Mouse (Mus musculus): ENCODE measurements around the gene Vmn2r26. TPM values are rescaled to one million over a fixed set of nuclear protein-coding genes. Genes with fewer than 3 reads are reported as not detected.
"Not testable (repeated sequence)": the region's sequence is repeated elsewhere in the genome, so short reads cannot be mapped to it uniquely, and the experiment has no call there.

Gene Vmn2r26
- polyA plus RNA-seq (2014; fragmentation: Nextera tagmentation; extraction: Ambion mirVana), result not detected in 2 replicates

GRCm38 (mm10) chr6:124024268-124024667, at the start of gene Vmn2r26:
Gene Vmn2r26 (plus strand): TSS chr6:124024568.
- H3K4me2 ChIP-seq (ENCODE audit: low read length); ATAC-seq; H3K27ac ChIP-seq (ENCODE audit: low read depth, low read length); H3K4me3 ChIP-seq (ENCODE audit: low read depth, low read length); H3K36me3 ChIP-seq (ENCODE audit: control insufficient read depth, insufficient read depth, low read length); DNase-seq (ENCODE audit: low spot score); H3K9me3 ChIP-seq (replicated peaks; ENCODE audit: control insufficient read depth, low read length); H3K4me1 ChIP-seq (ENCODE audit: control insufficient read depth, insufficient read depth, low read length); H3K27me3 ChIP-seq (replicated peaks; ENCODE audit: control insufficient read depth, insufficient read depth, low read length); H3K9ac ChIP-seq (ENCODE audit: low read length): not testable (repeated sequence)
- WGBS, result 79% methylated on average over 1 of the region's 1 CpGs

DNA sequence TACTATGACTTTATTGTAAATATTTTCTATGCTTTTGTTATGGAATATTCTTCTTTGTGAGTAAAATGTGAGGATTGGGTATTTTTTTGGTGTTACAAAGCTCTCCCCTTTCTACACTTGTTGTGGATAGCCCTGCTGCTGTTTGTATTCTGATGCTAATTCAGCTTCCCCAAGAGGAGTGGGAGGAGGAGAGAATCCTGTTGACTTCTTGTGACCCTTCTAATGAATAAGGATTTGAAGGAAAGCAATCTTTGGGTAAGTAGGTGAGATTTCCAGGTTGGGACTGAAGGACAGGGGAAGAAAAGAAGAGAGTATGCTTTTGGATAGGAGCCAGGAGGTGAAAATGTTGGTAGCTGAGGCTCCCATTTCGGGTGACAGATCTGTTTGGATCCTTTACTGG, 3.5 kb upstream of the Vmn2r26 start:
- Histone ChIP-seq H3K4me3 (ENCODE audit: low read depth, low read length) (no peak overlapping the region), H3K9ac (ENCODE audit: low read length) (no peak overlapping the region), H3K27ac (ENCODE audit: low read depth, low read length) (no peak overlapping the region), H3K4me1 (ENCODE audit: control insufficient read depth, insufficient read depth, low read length) (no peaks in the 10 kb centered on the region), H3K27me3 (replicated peaks; ENCODE audit: control insufficient read depth, insufficient read depth, low read length) (no peaks in the 10 kb centered on the region), H3K9me3 (replicated peaks; ENCODE audit: control insufficient read depth, low read length) (no peaks in the 10 kb centered on the region), H3K36me3 (ENCODE audit: control insufficient read depth, insufficient read depth, low read length) (no peaks in the 10 kb centered on the region), H3K4me2 (ENCODE audit: low read length) (no peak overlapping the region)
- ATAC-seq (no peak), DNase-seq (ENCODE audit: low spot score) (no peak)
- WGBS, result 34% methylated on average over 1 of the region's 1 CpGs

- no peaks in the 10 kb centered on the region for H3K27me3 ChIP-seq (replicated peaks; ENCODE audit: control insufficient read depth, insufficient read depth, low read length)
- H3K4me1 ChIP-seq (ENCODE audit: control insufficient read depth, insufficient read depth, low read length), result no peaks in the 10 kb centered on the region
- no peak overlapping the region for H3K4me3 ChIP-seq (ENCODE audit: low read depth, low read length)
- H3K9me3 ChIP-seq (replicated peaks; ENCODE audit: control insufficient read depth, low read length), result no peaks in the 10 kb centered on the region
- ATAC-seq (no peak), DNase-seq (ENCODE audit: low spot score) (no peak)
- no peak overlapping the region for H3K27ac ChIP-seq (ENCODE audit: low read depth, low read length)
- no peak overlapping the region for H3K4me2 ChIP-seq (ENCODE audit: low read length)
- H3K36me3 ChIP-seq (ENCODE audit: control insufficient read depth, insufficient read depth, low read length), result no peaks in the 10 kb centered on the region
- H3K9ac ChIP-seq (ENCODE audit: low read length), result no peak overlapping the region
Measured at GRCm38 (mm10) chr6:124048388-124048787, 24.0 kb downstream of the Vmn2r26 start.

DNA sequence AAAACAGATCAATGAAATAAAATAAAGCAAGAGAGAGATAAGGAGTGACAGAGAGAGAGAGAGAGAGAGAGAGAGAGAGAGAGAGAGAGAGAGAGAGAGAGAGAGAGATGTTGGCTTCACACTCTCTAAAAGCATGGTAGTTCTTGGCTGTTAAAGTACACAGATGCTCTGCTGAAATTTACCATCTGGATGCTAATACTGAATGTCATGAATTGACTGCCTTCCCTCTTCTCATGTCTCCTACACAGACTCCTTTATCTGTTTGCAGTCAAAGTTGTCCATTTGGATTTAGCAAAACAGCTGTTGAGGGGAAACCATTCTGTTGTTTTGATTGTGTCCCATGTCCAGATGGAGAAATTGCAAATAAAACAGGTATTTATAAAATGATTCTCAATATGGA, 29.2 kb downstream of the Vmn2r26 start:
- H3K27ac ChIP-seq (ENCODE audit: low read depth, low read length); H3K36me3 ChIP-seq (ENCODE audit: control insufficient read depth, insufficient read depth, low read length); H3K27me3 ChIP-seq (replicated peaks; ENCODE audit: control insufficient read depth, insufficient read depth, low read length); H3K9me3 ChIP-seq (replicated peaks; ENCODE audit: control insufficient read depth, low read length); H3K9ac ChIP-seq (ENCODE audit: low read length); H3K4me1 ChIP-seq (ENCODE audit: control insufficient read depth, insufficient read depth, low read length); H3K4me2 ChIP-seq (ENCODE audit: low read length); ATAC-seq; H3K4me3 ChIP-seq (ENCODE audit: low read depth, low read length): not testable (repeated sequence)
- DNase-seq (ENCODE audit: low spot score), result peak; percentile 57

DNA sequence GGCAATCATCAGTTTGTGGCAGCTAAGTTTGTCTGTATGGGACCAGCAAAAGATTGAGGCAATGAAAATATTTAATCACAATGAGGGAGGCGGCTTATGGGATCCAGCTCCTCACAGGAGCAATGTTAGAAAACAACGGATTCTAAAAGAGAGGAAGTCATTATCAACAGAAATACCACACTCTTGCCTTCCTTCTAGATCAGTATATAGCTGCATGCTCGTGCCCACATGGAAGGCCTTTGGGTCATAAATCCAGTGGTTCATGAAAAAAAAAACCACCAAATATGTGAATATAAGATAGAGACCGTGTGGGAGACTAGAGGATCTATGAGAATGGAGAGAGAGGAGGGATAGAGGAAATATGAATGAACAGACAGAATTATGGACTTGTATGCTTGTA, 78.0 kb downstream of the Vmn2r26 start:
- H3K4me3 ChIP-seq (ENCODE audit: low read depth, low read length), result no peak overlapping the region
- no peak for ATAC-seq
- no peaks in the 10 kb centered on the region for H3K27me3 ChIP-seq (replicated peaks; ENCODE audit: control insufficient read depth, insufficient read depth, low read length)
- H3K4me1 ChIP-seq (ENCODE audit: control insufficient read depth, insufficient read depth, low read length), result no peaks in the 10 kb centered on the region
- no peaks in the 10 kb centered on the region for H3K36me3 ChIP-seq (ENCODE audit: control insufficient read depth, insufficient read depth, low read length)
- H3K9me3 ChIP-seq (replicated peaks; ENCODE audit: control insufficient read depth, low read length), result no peaks in the 10 kb centered on the region
- H3K4me2 ChIP-seq (ENCODE audit: low read length), result no peak overlapping the region
- no peak overlapping the region for H3K9ac ChIP-seq (ENCODE audit: low read length)
- no peak for DNase-seq (ENCODE audit: low spot score)
- H3K27ac ChIP-seq (ENCODE audit: low read depth, low read length), result no peak overlapping the region
- WGBS, result 79% methylated on average over 4 of the region's 4 CpGs

Other genes starting within 250 kb of the Vmn2r26 start
- not detected in 2 replicates for gene Vmn2r24, start 245.7 kb upstream of the Vmn2r26 start, polyA plus RNA-seq (2014; fragmentation: Nextera tagmentation; extraction: Ambion mirVana)
- not detected in 2 replicates for gene Vmn2r25, start 171.1 kb upstream of the Vmn2r26 start, polyA plus RNA-seq (2014; fragmentation: Nextera tagmentation; extraction: Ambion mirVana)
- gene Vmn2r27, start 207.3 kb downstream of the Vmn2r26 start, polyA plus RNA-seq (2014; fragmentation: Nextera tagmentation; extraction: Ambion mirVana), result not detected in 2 replicates